Mouse (Mus musculus): ENCODE data around the gene Peak1. TPM values are rescaled to one million over a fixed set of nuclear protein-coding genes. Genes with fewer than 3 reads are reported as not detected.

Gene Peak1
- polyA plus RNA-seq, 1 experiment from 2014 or later = 8.1 TPM

- H3K9me3 ChIP-seq (replicated peaks) = peaks cover 5% of the 10 kb centered on the region
- H3K4me3 ChIP-seq = no peak overlapping the region
- H3K4me1 ChIP-seq = no peaks in the 10 kb centered on the region
- no peak for ATAC-seq (ENCODE audit: low FRiP score)
- no peaks in the 10 kb centered on the region for H3K27me3 ChIP-seq
- no peak overlapping the region for H3K9ac ChIP-seq
- WGBS = 94% methylated on average over 20 of the region's 20 CpGs
- H3K36me3 ChIP-seq = no peaks in the 10 kb centered on the region
- H3K4me2 ChIP-seq (replicated peaks) = no peak overlapping the region
- no peak overlapping the region for H3K27ac ChIP-seq
Measured at GRCm38 (mm10) chr9:56257227-56258000, 160.5 kb downstream of the Peak1 start.

GRCm38 (mm10) chr9:56255676-56256432, 162.0 kb downstream of the Peak1 start:
- Histone ChIP-seq H3K36me3 (no peaks in the 10 kb centered on the region), H3K4me3 (no peak overlapping the region), H3K4me2 (replicated peaks) (no peak overlapping the region), H3K9me3 (replicated peaks) (peaks cover 5% of the 10 kb centered on the region), H3K9ac (no peak overlapping the region), H3K27me3 (no peaks in the 10 kb centered on the region), H3K4me1 (no peaks in the 10 kb centered on the region), H3K27ac (no peak overlapping the region)
- 86% methylated on average over 6 of the region's 6 CpGs for WGBS
- no peak for ATAC-seq (ENCODE audit: low FRiP score)

- Histone ChIP-seq H3K27me3 (no peaks in the 10 kb centered on the region), H3K9ac (no peak overlapping the region), H3K4me3 (no peak overlapping the region), H3K27ac (no peak overlapping the region), H3K4me1 (0 out of 2 replicates have a peak, but pooled peaks cover 3% of the 10 kb centered on the region), H3K4me2 (replicated peaks) (no peak overlapping the region), H3K36me3 (no peaks in the 10 kb centered on the region), H3K9me3 (replicated peaks) (no peaks in the 10 kb centered on the region)
- WGBS = 93% methylated on average over 8 of the region's 8 CpGs
- ATAC-seq (ENCODE audit: low FRiP score) = no peak
Measured at GRCm38 (mm10) chr9:56244336-56244735, 173.5 kb downstream of the Peak1 start.

- Histone ChIP-seq H3K9me3 (replicated peaks) (no peaks in the 10 kb centered on the region), H3K4me1 (0 out of 2 replicates have a peak, but pooled peaks cover 3% of the 10 kb centered on the region), H3K27me3 (no peaks in the 10 kb centered on the region), H3K9ac (no peak overlapping the region), H3K4me3 (no peak overlapping the region), H3K4me2 (replicated peaks) (no peak overlapping the region), H3K36me3 (no peaks in the 10 kb centered on the region), H3K27ac (no peak overlapping the region)
- ATAC-seq (ENCODE audit: low FRiP score) = no peak
- 83% methylated on average over 7 of the region's 7 CpGs for whole genome bisulfite sequencing
Measured at GRCm38 (mm10) chr9:56243885-56244284, 174.0 kb downstream of the Peak1 start.

GRCm38 (mm10) chr9:56242686-56243085, 175.2 kb downstream of the Peak1 start:
- no peak overlapping the region for H3K4me3 ChIP-seq
- no peak overlapping the region for H3K9ac ChIP-seq
- 70% methylated on average over 3 of the region's 3 CpGs for WGBS
- no peak overlapping the region for H3K4me2 ChIP-seq (replicated peaks)
- H3K27me3 ChIP-seq = no peaks in the 10 kb centered on the region
- no peak for ATAC-seq (ENCODE audit: low FRiP score)
- no peaks in the 10 kb centered on the region for H3K36me3 ChIP-seq
- H3K9me3 ChIP-seq (replicated peaks) = no peaks in the 10 kb centered on the region
- no peak overlapping the region for H3K27ac ChIP-seq
- 0 out of 2 replicates have a peak, but pooled peaks cover 3% of the 10 kb centered on the region for H3K4me1 ChIP-seq

- no peak overlapping the region for H3K4me3 ChIP-seq
- H3K4me2 ChIP-seq (replicated peaks) = no peak overlapping the region
- WGBS = 84% methylated on average over 5 of the region's 5 CpGs
- 0 out of 2 replicates have a peak, but pooled peaks cover 3% of the 10 kb centered on the region for H3K4me1 ChIP-seq
- H3K36me3 ChIP-seq = no peaks in the 10 kb centered on the region
- H3K27ac ChIP-seq = no peak overlapping the region
- H3K27me3 ChIP-seq = no peaks in the 10 kb centered on the region
- H3K9ac ChIP-seq = no peak overlapping the region
- ATAC-seq (ENCODE audit: low FRiP score) = no peak
- H3K9me3 ChIP-seq (replicated peaks) = no peaks in the 10 kb centered on the region
Measured at GRCm38 (mm10) chr9:56241076-56241475, 176.8 kb downstream of the Peak1 start.

- no peak for ATAC-seq (ENCODE audit: low FRiP score)
- Histone ChIP-seq H3K4me1 (0 out of 2 replicates have a peak, but pooled peaks cover 6% of the 10 kb centered on the region), H3K27ac (no peak overlapping the region), H3K4me2 (replicated peaks) (no peak overlapping the region), H3K36me3 (no peaks in the 10 kb centered on the region), H3K27me3 (no peaks in the 10 kb centered on the region), H3K9ac (no peak overlapping the region), H3K9me3 (replicated peaks) (no peaks in the 10 kb centered on the region), H3K4me3 (no peak overlapping the region)
- WGBS = 47% methylated on average over 6 of the region's 6 CpGs
Measured at GRCm38 (mm10) chr9:56235871-56236298, 182.0 kb downstream of the Peak1 start.

GRCm38 (mm10) chr9:56235281-56235680, 182.6 kb downstream of the Peak1 start:
- WGBS = 87% methylated on average over 5 of the region's 5 CpGs
- Histone ChIP-seq H3K9me3 (replicated peaks) (no peaks in the 10 kb centered on the region), H3K9ac (no peak overlapping the region), H3K27ac (no peak overlapping the region), H3K4me2 (replicated peaks) (no peak overlapping the region), H3K4me1 (0 out of 2 replicates have a peak, but pooled peaks cover 6% of the 10 kb centered on the region), H3K27me3 (no peaks in the 10 kb centered on the region), H3K4me3 (no peak overlapping the region), H3K36me3 (no peaks in the 10 kb centered on the region)
- ATAC-seq (ENCODE audit: low FRiP score) = no peak

GRCm38 (mm10) chr9:56234561-56234960, 183.3 kb downstream of the Peak1 start:
- WGBS = 82% methylated on average over 3 of the region's 3 CpGs
- 0 out of 2 replicates have a peak, but pooled peaks cover 6% of the 10 kb centered on the region for H3K4me1 ChIP-seq

GRCm38 (mm10) chr9:56233316-56233715, 184.6 kb downstream of the Peak1 start:
- 0 out of 2 replicates have a peak, but pooled peaks cover 6% of the 10 kb centered on the region for H3K4me1 ChIP-seq
- no peak for ATAC-seq (ENCODE audit: low FRiP score)
- 91% methylated on average over 2 of the region's 2 CpGs for WGBS
- no peak overlapping the region for H3K27ac ChIP-seq
- no peaks in the 10 kb centered on the region for H3K27me3 ChIP-seq
- no peaks in the 10 kb centered on the region for H3K9me3 ChIP-seq (replicated peaks)
- H3K4me2 ChIP-seq (replicated peaks) = no peak overlapping the region
- H3K4me3 ChIP-seq = no peak overlapping the region
- H3K9ac ChIP-seq = no peak overlapping the region
- H3K36me3 ChIP-seq = no peaks in the 10 kb centered on the region

More at GRCm38 (mm10) chr9:56234561-56234960, 183.3 kb downstream of the Peak1 start:
- Histone ChIP-seq H3K27me3 (no peaks in the 10 kb centered on the region), H3K36me3 (no peaks in the 10 kb centered on the region), H3K9ac (no peak overlapping the region), H3K4me2 (replicated peaks) (no peak overlapping the region), H3K4me3 (no peak overlapping the region), H3K9me3 (replicated peaks) (no peaks in the 10 kb centered on the region), H3K27ac (no peak overlapping the region)
- ATAC-seq (ENCODE audit: low FRiP score) = no peak

GRCm38 (mm10) chr9:56230906-56231305, 187.0 kb downstream of the Peak1 start:
- H3K27me3 ChIP-seq = no peaks in the 10 kb centered on the region
- no peaks in the 10 kb centered on the region for H3K9me3 ChIP-seq (replicated peaks)
- no peak for ATAC-seq (ENCODE audit: low FRiP score)
- no peak overlapping the region for H3K4me2 ChIP-seq (replicated peaks)
- H3K9ac ChIP-seq = no peak overlapping the region
- H3K4me1 ChIP-seq = 0 out of 2 replicates have a peak, but pooled peaks cover 5% of the 10 kb centered on the region
- no peak overlapping the region for H3K27ac ChIP-seq
- H3K4me3 ChIP-seq = no peak overlapping the region
- no peaks in the 10 kb centered on the region for H3K36me3 ChIP-seq

GRCm38 (mm10) chr9:56227626-56228025, 190.2 kb downstream of the Peak1 start:
- Histone ChIP-seq H3K9me3 (replicated peaks) (no peaks in the 10 kb centered on the region), H3K36me3 (no peaks in the 10 kb centered on the region), H3K4me3 (no peak overlapping the region), H3K4me1 (no peaks in the 10 kb centered on the region), H3K27me3 (no peaks in the 10 kb centered on the region), H3K9ac (no peak overlapping the region), H3K27ac (no peak overlapping the region), H3K4me2 (replicated peaks) (no peak overlapping the region)
- no peak for ATAC-seq (ENCODE audit: low FRiP score)
- 90% methylated on average over 7 of the region's 7 CpGs for WGBS
